Mouse (Mus musculus): ENCODE data around the gene C2. TPM values are rescaled to one million over a fixed set of nuclear protein-coding genes. Genes with fewer than 3 reads are reported as not detected.

The C2 gene
- polyA plus RNA-seq, 1 experiment = 0.49 TPM

GRCm38 (mm10) chr17:34922939-34923338 lies 24.9 kb upstream of the C2 start:
- TF ChIP-seq GATA1 (IDR thresholded peaks at IDR 0.05; ENCODE audit: low read length) = no peak

GRCm38 (mm10) chr17:34917188-34917587 lies 19.1 kb upstream of the C2 start:
- no peak for TF ChIP-seq GATA1 (IDR thresholded peaks at IDR 0.05; ENCODE audit: low read length)

- TF ChIP-seq GATA1 (IDR thresholded peaks at IDR 0.05; ENCODE audit: low read length) = no peak
Measured at GRCm38 (mm10) chr17:34916316-34916715, 18.3 kb upstream of the C2 start.

DNA sequence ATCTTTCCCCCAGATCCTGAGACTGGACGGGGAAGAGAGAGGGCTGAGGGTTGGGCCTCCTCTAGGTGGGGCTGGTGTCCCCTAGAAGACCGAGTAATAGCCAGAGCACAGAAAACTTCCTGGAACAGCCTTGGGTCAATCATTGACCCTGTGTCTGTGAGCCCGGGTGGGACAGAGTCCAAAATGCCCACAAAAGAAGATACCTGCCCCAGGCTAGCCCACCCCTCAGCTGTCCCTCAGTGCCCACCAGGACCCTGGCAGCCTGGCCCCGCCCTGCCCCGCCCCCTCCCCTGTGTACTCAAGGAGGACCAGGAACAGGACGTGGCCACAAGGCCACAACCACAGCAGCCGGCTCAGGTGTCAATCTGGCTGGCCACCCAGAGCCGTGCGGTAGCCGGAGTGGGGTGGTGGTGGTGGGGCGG lies 17.4 kb upstream of the C2 start:
- TF ChIP-seq GATA1 (IDR thresholded peaks at IDR 0.05; ENCODE audit: low read length) = no peak

DNA sequence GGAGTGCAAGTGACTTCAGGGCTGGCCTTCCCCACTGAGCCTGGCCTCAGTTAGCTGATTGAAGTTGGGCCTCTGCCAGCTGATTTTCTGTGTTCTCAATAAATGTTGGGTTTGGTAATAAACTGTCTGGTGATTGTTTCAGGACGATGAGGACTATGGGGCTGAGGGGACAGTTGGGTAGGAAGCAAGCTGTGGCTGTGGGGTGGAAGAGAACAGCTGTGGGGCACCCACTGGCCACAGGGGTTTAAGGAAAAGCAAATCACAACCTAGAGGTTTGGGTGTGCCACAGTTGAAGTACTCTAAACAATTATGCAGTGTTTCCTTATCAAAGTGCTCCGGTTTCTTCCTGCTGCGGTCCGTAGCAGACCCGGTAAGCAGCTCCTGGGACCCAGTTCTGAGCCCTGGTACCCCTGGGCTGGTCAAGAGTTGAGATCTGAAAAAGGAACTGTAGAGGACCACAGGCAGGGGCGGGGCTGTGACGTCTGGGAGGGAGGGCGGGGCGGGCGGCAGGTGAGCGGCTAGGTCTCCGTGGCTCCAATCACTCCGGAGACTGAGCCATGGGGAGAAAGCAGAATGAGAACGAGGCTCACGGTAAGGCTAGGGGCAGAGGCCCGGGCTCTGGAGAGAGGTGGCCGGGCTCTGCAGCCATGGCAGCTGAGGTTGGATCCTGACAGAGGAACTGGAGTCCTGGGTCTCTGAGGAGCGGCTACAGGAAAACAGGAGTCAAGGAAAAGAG lies 16.0 kb upstream of the C2 start, which contains the start of gene Slc44a4:
Gene Slc44a4 (plus strand): TSS at position 537 of the 736 bp plus-strand sequence.
- TF ChIP-seq GATA1 (IDR thresholded peaks at IDR 0.05; ENCODE audit: low read length) = no peak

DNA sequence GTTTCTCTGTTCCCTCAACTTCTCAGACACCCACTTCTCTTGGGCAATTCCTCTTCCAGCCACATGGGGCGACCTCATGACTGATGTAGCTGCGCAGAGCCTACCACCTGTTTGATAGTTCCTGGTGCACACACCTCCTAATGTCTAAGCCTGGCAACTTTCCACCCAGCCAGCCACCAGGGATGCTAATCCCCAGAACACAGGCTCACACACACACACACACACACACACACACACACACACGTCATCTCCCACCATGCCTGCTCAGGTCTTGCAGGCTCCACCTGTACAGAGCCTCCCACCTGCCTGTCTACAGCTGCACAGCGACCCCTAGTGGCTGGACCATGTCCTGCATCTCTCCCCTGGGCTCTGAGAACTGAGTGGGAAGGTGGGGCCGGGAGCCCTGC lies 13.9 kb upstream of the C2 start:
- TF ChIP-seq GATA1 (IDR thresholded peaks at IDR 0.05; ENCODE audit: low read length) = no peak

GRCm38 (mm10) chr17:34910982-34911381 lies 12.9 kb upstream of the C2 start:
- no peak for TF ChIP-seq GATA1 (IDR thresholded peaks at IDR 0.05; ENCODE audit: low read length)

DNA sequence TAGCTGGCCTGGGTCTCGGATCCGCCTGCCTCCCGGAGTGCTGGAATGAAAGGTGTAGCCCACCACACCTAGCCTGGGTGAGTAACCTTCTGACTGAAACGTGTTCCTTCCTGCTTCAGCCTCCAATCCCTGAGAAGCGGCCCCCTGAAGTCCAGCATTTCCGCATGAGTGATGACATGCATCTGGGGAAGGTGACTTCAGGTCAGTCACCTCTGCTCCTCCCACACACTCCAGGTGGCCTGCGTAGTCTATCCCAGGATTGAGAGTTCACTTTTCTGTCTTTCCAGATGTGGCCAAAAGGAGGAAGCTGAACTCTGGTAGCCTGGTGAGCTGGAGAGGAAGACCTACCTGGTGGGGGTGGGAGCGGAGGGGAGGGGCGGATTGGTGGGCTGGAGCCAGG lies 4.8 kb upstream of the C2 start:
- TF ChIP-seq GATA1 (IDR thresholded peaks at IDR 0.05; ENCODE audit: low read length) = no peak

DNA sequence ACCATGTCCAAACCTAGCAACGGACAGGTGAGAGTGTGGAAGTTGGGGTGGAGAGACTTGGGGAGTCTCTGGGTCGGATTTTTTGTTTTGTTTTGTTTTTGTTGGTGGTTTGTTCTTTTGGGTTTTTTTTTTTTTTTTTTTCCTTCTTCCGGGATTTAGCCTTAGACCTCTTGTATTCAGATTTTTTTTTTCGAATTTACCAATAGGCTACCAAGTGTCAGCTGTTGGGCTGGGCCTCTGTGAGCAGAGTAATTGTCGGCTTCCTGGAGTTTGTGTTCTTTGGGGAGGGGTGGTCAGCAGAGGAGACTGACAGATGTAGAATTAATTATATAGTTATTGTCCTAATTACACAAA lies 1.8 kb upstream of the C2 start:
- TF ChIP-seq GATA1 (IDR thresholded peaks at IDR 0.05; ENCODE audit: low read length) = no peak

DNA sequence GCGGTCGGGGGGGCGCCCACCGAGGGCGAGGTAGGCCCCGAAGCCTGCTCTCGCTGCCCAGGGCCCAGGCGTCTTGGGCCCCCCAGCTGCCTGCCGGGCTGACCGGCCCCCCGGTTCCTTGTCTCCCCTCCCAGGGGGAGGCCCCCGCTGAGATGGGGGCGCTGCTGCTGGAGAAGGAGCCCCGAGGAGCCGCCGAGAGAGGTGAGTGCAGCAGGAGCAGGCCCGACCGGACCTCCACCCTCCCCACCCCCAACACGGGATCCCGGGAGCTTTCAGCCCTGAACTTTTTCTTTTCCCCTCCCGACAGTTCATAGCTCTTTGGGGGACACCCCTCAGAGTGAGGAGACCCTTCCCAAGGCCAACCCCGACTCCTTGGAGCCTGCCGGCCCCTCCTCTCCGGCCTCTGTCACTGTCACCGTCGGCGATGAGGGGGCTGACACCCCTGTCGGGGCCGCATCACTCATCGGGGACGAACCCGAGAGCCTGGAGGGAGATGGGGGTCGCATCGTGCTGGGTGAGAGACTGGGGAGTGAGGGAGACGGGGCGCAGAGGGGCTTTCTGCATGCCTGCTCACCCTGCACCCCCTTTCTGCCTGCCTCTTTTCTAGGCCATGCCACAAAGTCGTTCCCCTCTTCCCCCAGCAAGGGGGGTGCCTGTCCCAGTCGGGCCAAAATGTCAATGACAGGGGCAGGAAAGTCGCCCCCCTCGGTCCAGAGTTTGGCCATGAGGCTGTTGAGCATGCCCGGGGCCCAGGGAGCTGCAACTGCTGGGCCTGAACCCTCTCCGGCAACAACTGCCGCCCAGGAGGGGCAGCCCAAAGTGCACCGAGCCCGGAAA lies 1.2 kb upstream of the C2 start:
- no peak for TF ChIP-seq GATA1 (IDR thresholded peaks at IDR 0.05; ENCODE audit: low read length)

DNA sequence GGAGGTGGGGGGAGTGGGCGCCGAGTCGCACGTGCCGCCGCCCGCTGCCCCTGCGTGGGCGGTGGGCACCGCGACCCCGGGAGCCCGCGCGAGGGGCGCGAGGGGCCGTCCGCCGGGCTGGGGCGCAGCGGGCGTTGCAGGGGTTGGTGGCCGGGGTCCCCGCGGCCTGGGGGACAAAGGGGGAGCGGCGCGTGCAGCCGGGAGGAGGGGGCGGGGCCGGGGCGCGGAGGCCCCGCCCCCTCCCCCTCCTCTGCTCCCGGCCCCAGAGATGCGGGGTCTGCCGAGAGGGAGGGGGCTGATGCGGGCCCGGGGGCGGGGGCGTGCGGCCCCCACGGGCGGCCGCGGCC lies 614 bp upstream of the C2 start:
- no peak for TF ChIP-seq GATA1 (IDR thresholded peaks at IDR 0.05; ENCODE audit: low read length)

DNA sequence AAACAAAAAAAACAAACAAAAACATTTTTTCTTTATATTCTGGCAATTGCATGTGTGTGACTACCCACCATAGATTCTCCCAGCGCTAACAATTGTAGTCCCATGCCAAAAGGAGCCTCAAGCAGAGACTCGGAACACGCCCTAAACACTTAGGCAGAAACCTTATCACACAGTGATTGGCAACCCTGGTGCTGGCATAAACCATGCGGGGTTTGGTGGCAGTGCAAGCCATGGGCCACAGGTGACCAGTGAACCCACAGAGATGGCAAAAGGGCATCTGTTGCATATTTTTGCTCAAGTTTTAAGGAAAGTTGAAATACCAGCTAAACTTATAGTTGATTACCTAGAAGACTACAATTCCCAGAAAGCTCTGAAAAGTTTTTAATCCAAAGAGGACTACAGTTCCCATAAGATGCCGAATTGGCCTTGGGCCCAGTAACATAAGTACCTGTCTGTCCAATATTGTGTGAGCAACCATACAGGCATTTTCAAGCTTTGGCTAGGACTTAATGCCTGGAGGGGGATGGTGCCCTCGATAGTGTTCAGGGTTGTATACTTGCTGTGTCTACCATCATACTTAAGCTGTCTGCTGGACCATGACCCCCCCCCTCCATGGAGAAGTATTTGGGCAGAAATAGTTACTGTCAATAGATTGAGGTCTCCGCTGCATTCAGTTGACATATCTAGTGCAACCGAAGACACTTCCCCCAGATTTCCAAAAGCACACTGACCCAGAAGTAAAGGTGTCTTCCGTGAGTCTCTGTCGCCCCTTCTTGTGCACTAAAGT lies 499 bp downstream of the C2 start:
- TF ChIP-seq GATA1 (IDR thresholded peaks at IDR 0.05; ENCODE audit: low read length) = no peak

GRCm38 (mm10) chr17:34896366-34896765 lies 1.7 kb downstream of the C2 start:
- no peak for TF ChIP-seq GATA1 (IDR thresholded peaks at IDR 0.05; ENCODE audit: low read length)

DNA sequence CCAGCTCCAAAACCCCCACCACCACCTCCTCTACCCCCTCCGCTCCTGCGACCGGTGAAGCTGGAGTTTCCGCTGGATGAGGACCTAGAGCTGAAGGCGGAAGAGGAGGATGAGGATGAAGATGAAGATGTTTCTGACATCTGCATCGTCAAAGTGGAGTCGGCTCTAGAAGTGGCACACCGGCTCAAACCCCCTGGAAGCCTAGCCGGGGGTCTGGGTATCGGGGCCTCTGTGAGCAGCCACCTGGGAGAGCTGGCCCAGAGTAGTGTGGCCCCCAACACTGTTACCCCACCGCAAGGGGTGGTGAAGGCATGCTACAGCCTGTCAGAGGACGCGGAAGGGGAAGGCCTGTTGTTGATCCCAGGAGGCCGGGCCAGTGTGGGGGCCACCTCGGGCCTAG lies 2.3 kb downstream of the C2 start:
- TF ChIP-seq GATA1 (IDR thresholded peaks at IDR 0.05; ENCODE audit: low read length) = no peak

- TF ChIP-seq GATA1 (IDR thresholded peaks at IDR 0.05; ENCODE audit: low read length) = no peak
Measured at GRCm38 (mm10) chr17:34894801-34895530, 3.1 kb downstream of the C2 start.

All from G1E-ER4 (cell line).